Mouse (Mus musculus) forebrain, embryonic 11.5 days (tissue): ENCODE measurements around the gene Kdm4b. TPM values are rescaled to one million over a fixed set of nuclear protein-coding genes. Genes with fewer than 3 reads are reported as not detected.

Experiments
- microRNA-seq: library from miRNA; unstranded; fragments of <30 nt; microRNA quantifications from one replicate; pipeline ENCODE4, GENCODE M21; 2016; ENCODE audit not compliant: insufficient number of aligned reads
- polyA plus RNA-seq: library from polyadenylated mRNA; unstranded; fragments of >200 nt; fragmentation: Nextera tagmentation; extraction: Ambion mirVana; gene quantifications from 2 replicates; pipeline ENCODE4 v1.2.1, GENCODE M21; 2014

Kdm4b gene
- polyA plus RNA-seq, 1 experiment from 2014 or later: 52.1 TPM

Small RNAs within 50 kb of the gene (microRNA-seq; reads per million reads assigned to microRNA genes)
- gene Mir6977: 5.9 reads per million

Other genes starting within 250 kb of the Kdm4b start
- 150 and 152 TPM in 2 replicates for gene Hdgfl2, start 246.4 kb upstream of the Kdm4b start, polyA plus RNA-seq
- gene Plin4, start 216.3 kb upstream of the Kdm4b start, polyA plus RNA-seq: 0.07 TPM in 2 replicates
- gene Plin5, start 208.5 kb upstream of the Kdm4b start, polyA plus RNA-seq: 0.21 TPM in 1 of 2 replicates, not detected in the other
- gene Lrg1, start 204.1 kb upstream of the Kdm4b start, polyA plus RNA-seq: 0.17 and 0.51 TPM in 2 replicates
- gene Sema6b, start 185.7 kb upstream of the Kdm4b start, polyA plus RNA-seq: 1.4 and 2.5 TPM in 2 replicates
- gene Tnfaip8l1, start 163.6 kb upstream of the Kdm4b start, polyA plus RNA-seq: 7.7 and 8.4 TPM in 2 replicates
- gene Mydgf, start 142.1 kb upstream of the Kdm4b start, polyA plus RNA-seq: 55.4 and 64.0 TPM in 2 replicates
- gene Dpp9, start 107.2 kb upstream of the Kdm4b start, polyA plus RNA-seq: 48.0 and 50.6 TPM in 2 replicates
- gene Fem1a, start 69.3 kb upstream of the Kdm4b start, polyA plus RNA-seq: 16.5 and 16.6 TPM in 2 replicates
- gene Ticam1, start 49.3 kb upstream of the Kdm4b start, polyA plus RNA-seq: 2.5 and 3.0 TPM in 2 replicates
- 37.5 and 44.6 TPM in 2 replicates for gene Plin3, start 33.2 kb upstream of the Kdm4b start, polyA plus RNA-seq
- not detected in 2 replicates for gene Arrdc5, start 25.8 kb upstream of the Kdm4b start, polyA plus RNA-seq
- gene Uhrf1, start 22.7 kb upstream of the Kdm4b start, polyA plus RNA-seq: 197 and 223 TPM in 2 replicates
- 210 and 218 TPM in 2 replicates for gene Ptprs, start 150.4 kb downstream of the Kdm4b start, polyA plus RNA-seq
- not detected in 2 replicates for gene Znrf4, start 186.4 kb downstream of the Kdm4b start, polyA plus RNA-seq
- 1.1 and 1.3 TPM in 2 replicates for gene Gm20219, start 228.3 kb downstream of the Kdm4b start, polyA plus RNA-seq